Mouse (Mus musculus) cerebral cortex, adult 2 months (tissue): ENCODE results near the gene Fam83d.

Source experiments
- WGBS: fragments of 180-500 bp; shearing (Covaris S2); methylation state at CpG from one replicate; pipeline ENCODE4 v1.1.7; 2018; 5-methylcytosine and 5-hydroxymethylcytosine counted together

Gene Fam83d

DNA sequence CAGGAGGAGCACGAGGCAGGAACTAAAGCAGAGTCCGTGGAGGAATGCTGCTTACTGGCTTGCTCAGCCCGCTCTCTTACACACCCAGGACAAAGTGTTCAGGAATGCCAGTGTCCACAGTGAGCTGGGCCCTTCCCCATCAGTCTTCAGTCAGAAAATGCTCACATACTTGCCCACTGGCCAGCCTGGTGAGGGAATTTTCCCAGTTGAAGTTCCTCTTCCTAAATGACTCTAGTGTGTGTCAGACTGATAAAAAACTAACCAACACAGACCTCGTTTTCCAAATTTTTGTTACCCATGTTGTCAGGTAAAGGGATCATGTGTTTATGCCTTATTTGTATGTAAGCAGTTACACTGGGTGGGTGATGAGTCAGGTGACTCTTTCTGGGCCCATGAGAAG is 48.3 kb downstream of the Fam83d start:
- WGBS, result 96% methylated on average over 4 of the region's 4 CpGs

- WGBS, result 92% methylated on average over 8 of the region's 8 CpGs
These were observed 49.8 kb downstream of the Fam83d start for GRCm38 (mm10) chr2:158817708-158818107.

- 89% methylated on average over 2 of the region's 2 CpGs for WGBS
These were observed 60.2 kb downstream of the Fam83d start for GRCm38 (mm10) chr2:158828124-158828523.

- 56% methylated on average over 6 of the region's 6 CpGs for WGBS
These were observed 61.9 kb downstream of the Fam83d start for GRCm38 (mm10) chr2:158829746-158830145.

DNA sequence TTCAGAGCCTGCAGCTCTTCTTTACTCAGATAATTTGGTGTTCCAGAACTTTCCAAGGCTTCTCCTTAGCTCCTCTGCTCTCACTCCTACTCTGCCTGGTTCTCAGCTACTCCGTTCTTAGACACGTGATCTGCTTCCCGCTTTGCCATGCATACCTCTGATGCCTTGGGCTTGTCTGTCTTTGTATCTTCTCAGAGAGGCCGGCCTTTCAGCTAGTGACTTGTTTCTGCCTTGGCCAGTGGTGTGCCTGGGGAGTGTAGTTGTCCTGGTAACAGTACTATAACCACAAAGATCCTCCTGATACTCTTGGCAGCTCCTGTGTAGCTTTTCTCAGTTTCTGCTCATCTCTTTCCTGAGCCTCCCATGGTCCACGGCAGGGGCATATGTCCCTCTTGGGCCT is 65.3 kb downstream of the Fam83d start:
- WGBS, result 34% methylated on average over 5 of the region's 5 CpGs

- WGBS, result 49% methylated on average over 2 of the region's 2 CpGs
These were observed 65.8 kb downstream of the Fam83d start for GRCm38 (mm10) chr2:158833645-158834044.
